In the genomic region with DNA sequence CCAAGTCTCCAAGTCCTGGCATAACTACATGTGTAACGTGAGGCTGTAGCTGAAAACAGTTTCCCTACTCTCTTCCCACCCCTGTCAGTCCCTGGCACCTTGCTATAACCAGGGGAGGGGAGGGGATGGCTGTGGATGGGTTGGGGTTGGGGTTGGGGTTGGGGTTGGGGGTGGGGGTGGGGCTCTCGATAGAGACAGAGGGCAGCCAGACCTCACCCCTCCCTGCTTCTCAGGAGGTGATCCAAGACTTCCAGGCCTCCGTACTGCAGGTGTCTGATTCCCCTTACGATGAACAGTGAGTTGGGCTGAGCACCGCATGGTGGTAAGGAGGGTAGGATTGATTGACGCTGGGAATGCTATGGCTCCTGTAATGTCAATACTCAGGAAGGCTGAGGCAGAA, we compare ENCODE assay signal across 27 mouse cellular contexts. TPM values are rescaled to one million over a fixed set of nuclear protein-coding genes. Genes with fewer than 3 reads are reported as not detected.
DNase-seq lines count a peak whose midpoint lies in the region; ATAC-seq lines count a peak whose summit lies in the region.
"Had no signal": no experiment of that assay in that cellular context is flagged by ENCODE, and none has a peak within 500 bp of the region (broad histone marks: within the 10 kb centered on the region; RNA-seq: fewer than 3 reads in every experiment).

No protein-coding gene starts in this region.

- H3K27ac ChIP-seq in heart, embryonic 10.5 days: no peak overlapping the region
- H3K27ac ChIP-seq in heart, embryonic 11.5 days (ENCODE audit: low read depth, low read length): no peak overlapping the region
- H3K27ac ChIP-seq in midbrain, embryonic 11.5 days (ENCODE audit: low read depth, low read length): no peak overlapping the region
- H3K27ac ChIP-seq in midbrain, embryonic 10.5 days (replicated peaks): no peak overlapping the region

- H3K4me1 ChIP-seq in heart, embryonic 10.5 days: peaks cover 8% of the 10 kb centered on the region; the same call in 1 of the 2 replicates
- H3K4me1 ChIP-seq in heart, embryonic 11.5 days (ENCODE audit: control insufficient read depth, insufficient read depth, low read length): no peaks in the 10 kb centered on the region
- H3K4me1 ChIP-seq in midbrain, embryonic 11.5 days (ENCODE audit: control insufficient read depth, insufficient read depth, low read length): peaks cover 2% of the 10 kb centered on the region; the same call in 1 of the 2 replicates
- peaks cover 24% of the 10 kb centered on the region for H3K4me1 ChIP-seq in midbrain, embryonic 10.5 days

- ATAC-seq in heart, embryonic 11.5 days (replicated peaks; ENCODE audit: insufficient number of reproducible peaks, low FRiP score, low TSS enrichment): no peak
- no peak for ATAC-seq in midbrain, embryonic 11.5 days (ENCODE audit: low FRiP score)
- ATAC-seq: activated CD4-positive, CD25-positive, alpha-beta regulatory T cell, adult 4 months; CD4-positive, CD25-positive, alpha-beta regulatory T cell, adult 4 months; Patski had no signal

- H3K4me2 ChIP-seq in heart, embryonic 11.5 days: no peak overlapping the region
- H3K4me2 ChIP-seq in midbrain, embryonic 11.5 days: no peak overlapping the region

- H3K9ac ChIP-seq in heart, embryonic 11.5 days (ENCODE audit: low read depth, low read length): no peak overlapping the region
- no peak overlapping the region for H3K9ac ChIP-seq in midbrain, embryonic 11.5 days (ENCODE audit: low read length)

- H3K9me3 ChIP-seq in heart, embryonic 10.5 days: no peaks in the 10 kb centered on the region
- no peaks in the 10 kb centered on the region for H3K9me3 ChIP-seq in heart, embryonic 11.5 days (replicated peaks; ENCODE audit: control insufficient read depth, low read length)
- no peaks in the 10 kb centered on the region for H3K9me3 ChIP-seq in midbrain, embryonic 11.5 days (ENCODE audit: control insufficient read depth, low read length)
- no peaks in the 10 kb centered on the region for H3K9me3 ChIP-seq in midbrain, embryonic 10.5 days (replicated peaks)

- H3K27me3 ChIP-seq in heart, embryonic 10.5 days (ENCODE audit: insufficient read depth, poor library complexity, severe bottlenecking): peaks cover 22% of the 10 kb centered on the region; the same call in 1 of the 2 replicates
- H3K27me3 ChIP-seq in heart, embryonic 11.5 days (ENCODE audit: control insufficient read depth, insufficient read depth, low read length): no peaks in the 10 kb centered on the region
- no peaks in the 10 kb centered on the region for H3K27me3 ChIP-seq in midbrain, embryonic 11.5 days (ENCODE audit: control insufficient read depth, insufficient read depth, low read length)
- 0 out of 2 replicates have a peak, but pooled peaks cover 3% of the 10 kb centered on the region for H3K27me3 ChIP-seq in midbrain, embryonic 10.5 days (ENCODE audit: low read depth, poor library complexity, severe bottlenecking)

- peak; percentile 80 for DNase-seq in heart, adult 11 months
- no peak for DNase-seq in heart, adult 8-10 months (ENCODE audit: low spot score)
- DNase-seq in heart, embryonic 10.5 days (ENCODE audit: low spot score): peak; percentile 65
- DNase-seq in midbrain, embryonic 11.5 days (ENCODE audit: low spot score, missing footprints): peak; percentile 31
- DNase-seq in midbrain, embryonic 10.5 days (ENCODE audit: low spot score): no peak
- DNase-seq: adrenal gland, adult 2 months; adrenal gland, adult 8-10 months; adrenal gland, postnatal 10 days; adrenal gland, postnatal 14 days; adrenal gland, postnatal 25 days; adrenal gland, postnatal 36 days; B cell, adult 2 months; cerebellum, adult 11 months; cerebellum, adult 11-12 months; cerebellum, adult 18-20 months had no signal

- 67% methylated on average over 6 of the region's 6 CpGs for WGBS in heart, embryonic 10.5 days
- 64% methylated on average over 6 of the region's 6 CpGs for WGBS in heart, embryonic 11.5 days (ENCODE audit: insufficient replicate concordance)
- WGBS in midbrain, embryonic 11.5 days: 72% methylated on average over 6 of the region's 6 CpGs
- 73% methylated on average over 6 of the region's 6 CpGs for WGBS in midbrain, embryonic 10.5 days

- no peak overlapping the region for H3K4me3 ChIP-seq in heart, embryonic 10.5 days
- H3K4me3 ChIP-seq in heart, embryonic 11.5 days (ENCODE audit: low read depth, low read length): no peak overlapping the region
- H3K4me3 ChIP-seq in midbrain, embryonic 11.5 days (ENCODE audit: low read depth, low read length): no peak overlapping the region
- H3K4me3 ChIP-seq in midbrain, embryonic 10.5 days: no peak overlapping the region

- H3K36me3 ChIP-seq in heart, embryonic 10.5 days: no peaks in the 10 kb centered on the region
- H3K36me3 ChIP-seq in heart, embryonic 11.5 days (ENCODE audit: control insufficient read depth, insufficient read depth, low read length): no peaks in the 10 kb centered on the region
- no peaks in the 10 kb centered on the region for H3K36me3 ChIP-seq in midbrain, embryonic 11.5 days (ENCODE audit: control insufficient read depth, insufficient read depth, low read length)
- no peaks in the 10 kb centered on the region for H3K36me3 ChIP-seq in midbrain, embryonic 10.5 days
- H3K36me3 ChIP-seq: G1E had no signal

RNA-seq across cellular contexts. Expression of gene Tfr2, which starts 3.9 kb away (rescaled TPM):
- under 1 TPM in 1 of 4 experiments, not detected in 3; 0.09 TPM for total RNA-seq in heart, adult 8-10 months (2022)
- 4.0 and 4.9 TPM in 2 replicates for polyA plus RNA-seq in heart, embryonic 10.5 days (2016; fragmentation: Nextera tagmentation; extraction: Ambion mirVana)
- polyA plus RNA-seq in heart, embryonic 11.5 days (2014; fragmentation: Nextera tagmentation; extraction: Ambion mirVana): 2.3 and 3.5 TPM in 2 replicates
- polyA plus RNA-seq in midbrain, embryonic 11.5 days (2014; fragmentation: Nextera tagmentation; extraction: Ambion mirVana): 2.0 and 2.1 TPM in 2 replicates
- polyA plus RNA-seq in midbrain, embryonic 10.5 days (2016; fragmentation: Nextera tagmentation; extraction: Ambion mirVana): 1.9 and 2.2 TPM in 2 replicates
- polyA plus RNA-seq: Patski had no signal

RNA-seq across cellular contexts. Expression of gene Actl6b, which starts 12.4 kb away (rescaled TPM):
- total RNA-seq in heart, adult 8-10 months (2022): not detected
- polyA plus RNA-seq in heart, embryonic 10.5 days (2016; fragmentation: Nextera tagmentation; extraction: Ambion mirVana): 0.07 TPM in 1 of 2 replicates, not detected in the other
- polyA plus RNA-seq in heart, embryonic 11.5 days (2014; fragmentation: Nextera tagmentation; extraction: Ambion mirVana): 0.65 and 1.0 TPM in 2 replicates
- polyA plus RNA-seq in midbrain, embryonic 11.5 days (2014; fragmentation: Nextera tagmentation; extraction: Ambion mirVana): 30.6 and 31.1 TPM in 2 replicates
- 9.4 and 27.5 TPM in 2 replicates for polyA plus RNA-seq in midbrain, embryonic 10.5 days (2016; fragmentation: Nextera tagmentation; extraction: Ambion mirVana)
- total RNA-seq: CH12.LX, ES-E14 had no signal
- polyA plus RNA-seq: activated CD4-positive, CD25-positive, alpha-beta regulatory T cell, adult 4 months; C2C12; CD4-positive, CD25-positive, alpha-beta regulatory T cell, adult 4 months; G1E; Patski had no signal

RNA-seq across cellular contexts. Expression of gene Gnb2, which starts 32.4 kb away (rescaled TPM):
- total RNA-seq in heart, adult 8-10 months (2022): 100 to 1,000 TPM; 243 to 256 (median 246) TPM
- polyA plus RNA-seq in heart, embryonic 10.5 days (2016; fragmentation: Nextera tagmentation; extraction: Ambion mirVana): 287 and 294 TPM in 2 replicates
- 307 and 318 TPM in 2 replicates for polyA plus RNA-seq in heart, embryonic 11.5 days (2014; fragmentation: Nextera tagmentation; extraction: Ambion mirVana)
- 432 and 501 TPM in 2 replicates for polyA plus RNA-seq in midbrain, embryonic 11.5 days (2014; fragmentation: Nextera tagmentation; extraction: Ambion mirVana)
- 400 and 414 TPM in 2 replicates for polyA plus RNA-seq in midbrain, embryonic 10.5 days (2016; fragmentation: Nextera tagmentation; extraction: Ambion mirVana)

RNA-seq across cellular contexts. Expression of gene Epo, which starts 32.7 kb away (rescaled TPM):
- total RNA-seq in heart, adult 8-10 months (2022): not detected
- 0.28 and 2.3 TPM in 2 replicates for polyA plus RNA-seq in heart, embryonic 10.5 days (2016; fragmentation: Nextera tagmentation; extraction: Ambion mirVana)
- not detected in 2 replicates for polyA plus RNA-seq in heart, embryonic 11.5 days (2014; fragmentation: Nextera tagmentation; extraction: Ambion mirVana)
- 0.72 and 1.4 TPM in 2 replicates for polyA plus RNA-seq in midbrain, embryonic 11.5 days (2014; fragmentation: Nextera tagmentation; extraction: Ambion mirVana)
- 2.6 and 5.5 TPM in 2 replicates for polyA plus RNA-seq in midbrain, embryonic 10.5 days (2016; fragmentation: Nextera tagmentation; extraction: Ambion mirVana)
- total RNA-seq: adrenal gland, adult 18-20 months; adrenal gland, adult 2 months; adrenal gland, adult 8-10 months; adrenal gland, postnatal 10 days; adrenal gland, postnatal 14 days; adrenal gland, postnatal 25 days; adrenal gland, postnatal 36 days; adrenal gland, postnatal 4 days; CH12.LX; G1E; MEL had no signal
- polyA plus RNA-seq: activated CD4-positive, CD25-positive, alpha-beta regulatory T cell, adult 4 months; adrenal gland, adult 2 months; brain, embryonic 14.5 days; C2C12; CD4-positive, CD25-positive, alpha-beta regulatory T cell, adult 4 months; G1E; Patski had no signal

RNA-seq across cellular contexts. Expression of gene Mospd3, which starts 35.1 kb away (rescaled TPM):
- total RNA-seq in heart, adult 8-10 months (2022): 10 to 100 TPM in 3 of 4 experiments, 1 to 10 TPM in 1; 9.0 to 17.6 (median 14.4) TPM
- polyA plus RNA-seq in heart, embryonic 10.5 days (2016; fragmentation: Nextera tagmentation; extraction: Ambion mirVana): 14.3 and 16.0 TPM in 2 replicates
- polyA plus RNA-seq in heart, embryonic 11.5 days (2014; fragmentation: Nextera tagmentation; extraction: Ambion mirVana): 13.9 and 16.0 TPM in 2 replicates
- polyA plus RNA-seq in midbrain, embryonic 11.5 days (2014; fragmentation: Nextera tagmentation; extraction: Ambion mirVana): 19.0 and 19.8 TPM in 2 replicates
- 14.0 and 19.4 TPM in 2 replicates for polyA plus RNA-seq in midbrain, embryonic 10.5 days (2016; fragmentation: Nextera tagmentation; extraction: Ambion mirVana)

Comparison
In these comparisons a context has a peak if more than half of its experiments do, and no peak if none do; other contexts are left out.
1. DNase-seq: peak in heart, adult 11 months (single experiment), heart, embryonic 10.5 days (single experiment) and midbrain, embryonic 11.5 days (single experiment); none in heart, adult 8-10 months (single experiment) and midbrain, embryonic 10.5 days (single experiment).